ENCODE assay signal across 1 mouse cellular context in the genomic region with DNA sequence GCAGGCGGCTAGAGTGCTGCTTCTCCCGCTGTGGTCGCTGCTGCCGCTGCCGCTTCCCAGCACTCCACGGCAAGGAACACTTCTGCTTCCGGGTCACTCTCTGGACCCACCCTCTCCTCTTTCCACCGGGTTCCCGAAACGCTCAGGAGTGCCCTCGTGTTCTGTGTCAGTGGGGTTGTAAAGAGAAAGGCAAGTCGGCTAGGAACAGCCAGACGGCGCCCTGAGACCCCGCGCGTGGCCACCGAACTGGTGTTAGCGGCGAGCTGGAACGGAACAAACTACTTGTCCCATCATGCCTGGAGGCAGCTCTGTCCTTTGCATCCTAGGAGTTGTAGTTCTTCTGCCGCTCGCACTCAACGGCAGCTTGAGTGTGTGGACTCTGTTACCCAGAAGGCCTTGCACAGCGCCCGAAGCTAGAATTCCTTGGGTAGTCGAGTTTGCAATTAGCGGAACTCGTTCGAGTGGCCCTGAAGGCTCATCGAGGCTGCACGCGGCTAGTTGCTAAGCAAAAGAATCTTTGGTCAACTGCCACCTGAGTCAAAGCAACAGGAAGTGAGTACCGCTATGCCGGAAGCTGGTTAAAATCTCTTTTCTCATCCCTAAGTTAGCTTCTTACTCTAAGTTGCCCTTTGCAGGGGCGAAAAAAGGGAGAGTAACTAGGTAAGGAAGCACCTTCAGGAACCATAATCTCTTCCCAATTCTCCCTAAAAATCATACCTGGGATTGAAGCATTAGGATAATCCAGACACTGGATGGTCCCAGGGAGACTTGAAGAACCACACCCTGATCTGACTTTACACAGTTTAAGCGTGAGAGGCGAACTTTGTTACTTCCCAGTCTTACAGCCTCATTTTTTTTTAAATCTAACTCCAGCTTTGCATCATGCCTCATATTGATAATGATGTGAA.
TF ChIP-seq lines count a peak whose summit lies in the region.

TSS of gene Gmpr2 (plus strand) at position 109 of the 908 bp plus-strand sequence.
TSS of gene Nedd8 (minus strand) at position 292 of the 908 bp plus-strand sequence.

TF ChIP-seq in CH12.LX, 34 proteins besides CTCF, POLR2A, EP300 and RAD21 (continued from another document):
- TF ChIP-seq ZC3H11A (IDR thresholded peaks at IDR 0.05; ENCODE audit: low read depth, low read length) (no peak), HCFC1 (IDR thresholded peaks at IDR 0.05; ENCODE audit: low read depth, low read length) (peak; percentile 95), POLR2AphosphoS2 (IDR thresholded peaks at IDR 0.05; ENCODE audit: low read depth, low read length) (no peak), MEF2A (IDR thresholded peaks at IDR 0.05; ENCODE audit: borderline replicate concordance, low read depth, low read length) (no peak), JUND (conservative IDR thresholded peaks at IDR 0.05; ENCODE audit: low read depth, low read length) (no peak), KAT2A (IDR thresholded peaks at IDR 0.05; ENCODE audit: insufficient replicate concordance, low read length) (peak; percentile 100), ZMIZ1 (IDR thresholded peaks at IDR 0.05; ENCODE audit: low read depth, low read length) (no peak), NELFE (IDR thresholded peaks at IDR 0.05; ENCODE audit: low read depth, low read length) (peak; percentile 71), TCF12 (IDR thresholded peaks at IDR 0.05; ENCODE audit: low read depth, low read length) (peak; percentile 61; the same call in 1 of the 2 replicates), ZNF384 (IDR thresholded peaks at IDR 0.05; ENCODE audit: low read depth, low read length) (0 out of 2 replicates have a peak, but pooled peaks have one; percentile 5), SMC3 (IDR thresholded peaks at IDR 0.05; ENCODE audit: low read depth, low read length) (no peak), MAX (IDR thresholded peaks at IDR 0.05; ENCODE audit: low read length) (peak; percentile 92), MAZ (IDR thresholded peaks at IDR 0.05; ENCODE audit: low read depth, low read length) (no peak), IRF4 (IDR thresholded peaks at IDR 0.05; ENCODE audit: low read depth, low read length) (peak; percentile 61), USF1 (IDR thresholded peaks at IDR 0.05; ENCODE audit: low read depth, low read length) (no peak), E2F4 (IDR thresholded peaks at IDR 0.05; ENCODE audit: insufficient replicate concordance, low read depth, low read length) (no peak), BHLHE40 (IDR thresholded peaks at IDR 0.05; ENCODE audit: low read depth, low read length) (peak; percentile 93), MXI1 (IDR thresholded peaks at IDR 0.05; ENCODE audit: low read depth, low read length) (peak; percentile 70; the same call in 1 of the 2 replicates), ELF1 (IDR thresholded peaks at IDR 0.05; ENCODE audit: low read depth, low read length) (peak; percentile 85), MAFK (IDR thresholded peaks at IDR 0.05; ENCODE audit: insufficient replicate concordance, low read length) (no peak), GABPA (IDR thresholded peaks at IDR 0.05; ENCODE audit: insufficient replicate concordance, low read depth, low read length) (peak; percentile 89; the same call in 1 of the 2 replicates), RCOR1 (conservative IDR thresholded peaks at IDR 0.05; ENCODE audit: low read depth, low read length) (no peak), SIN3A (IDR thresholded peaks at IDR 0.05; ENCODE audit: low read length) (peak; percentile 93), TBP (conservative IDR thresholded peaks at IDR 0.05; ENCODE audit: low read depth, low read length) (peak; percentile 77), NRF1 (IDR thresholded peaks at IDR 0.05; ENCODE audit: low read depth, low read length) (no peak), USF2 (conservative IDR thresholded peaks at IDR 0.05; ENCODE audit: low read depth, low read length) (no peak), MYC (IDR thresholded peaks at IDR 0.05; ENCODE audit: low read depth, low read length) (peak; percentile 92), ZKSCAN1 (IDR thresholded peaks at IDR 0.05; ENCODE audit: borderline replicate concordance, low read depth, low read length) (no peak), CHD2 (IDR thresholded peaks at IDR 0.05; ENCODE audit: low read length) (peak; percentile 87)
